Mouse (Mus musculus) G1E (cell line): ENCODE data around the gene Scfd2.

Experiments used
- CTCF ChIP-seq: IDR thresholded peaks from 2 replicates; pipeline ENCODE4 v1.5.1; 2012; ENCODE audit warnings: low read depth, low read length, inconsistent platforms, mixed read lengths
- GATA1 ChIP-seq: IDR thresholded peaks from 2 replicates; pipeline ENCODE4 v1.6.1; 2012; ENCODE audit warnings: borderline replicate concordance, low read length, inconsistent platforms, mixed read lengths
- POLR2AphosphoS5 ChIP-seq: IDR thresholded peaks from 2 replicates; pipeline ENCODE4 v1.6.1; 2012; ENCODE audit warnings: low read depth, low read length, inconsistent platforms; ENCODE audit not compliant: insufficient replicate concordance

GRCm38 (mm10) chr5:74252672-74253286, 278.8 kb downstream of the Scfd2 start:
- TF ChIP-seq CTCF, result no peak
- TF ChIP-seq GATA1, result no peak
- no peak for TF ChIP-seq POLR2AphosphoS5
